Mouse (Mus musculus): ENCODE data around the gene Angptl8.
A peak's percentile ranks its signal among the peaks of the same experiment; 100 is the strongest.

GRCm38 (mm10) chr9:21830936-21831335 lies 4.4 kb upstream of the Angptl8 start:
- peak; percentile 71 for TF ChIP-seq CTCF (IDR thresholded peaks at IDR 0.05; ENCODE audit: low read depth, low read length)
- 0 out of 2 replicates have a peak, but pooled peaks have one; percentile 7 for TF ChIP-seq POLR2A (IDR thresholded peaks at IDR 0.05; ENCODE audit: extremely low read depth, insufficient read depth, low read length)

Data from liver, adult 2 months (tissue).